Mouse (Mus musculus) liver, embryonic 11.5 days (tissue): ENCODE data around the gene Mysm1. TPM values are rescaled to one million over a fixed set of nuclear protein-coding genes. Genes with fewer than 3 reads are reported as not detected.

Experiments used
- ATAC-seq: fragments of 200-750 bp; cut with Nextera tagmentation; replicated peaks from 2 replicates; pipeline ENCODE4 v1.8.0; 2017; ENCODE audit warnings: moderate number of reproducible peaks, mild to moderate bottlenecking, moderate TSS enrichment, moderate library complexity; ENCODE audit not compliant: low FRiP score
- DNase-seq: peaks from one replicate; pipeline ENCODE4 v3.0.0-alpha.2; 2017; ENCODE audit warnings: low spot score
- H3K27ac ChIP-seq: fragments of 300-500 bp; sonication (generic); 2 replicates; pipeline ENCODE4 v1.5.1; 2014; ENCODE audit warnings: mild to moderate bottlenecking, low read depth, low read length, control low read depth
- H3K27me3 ChIP-seq: fragments of 300-500 bp; sonication (generic); replicated peaks from 2 replicates; pipeline ENCODE4 v1.6.1; 2014; ENCODE audit warnings: low read length, mixed read lengths; ENCODE audit not compliant: control insufficient read depth, insufficient read depth
- H3K36me3 ChIP-seq: fragments of 300-500 bp; sonication (generic); 2 replicates; pipeline ENCODE4 v1.6.1; 2014; ENCODE audit warnings: mild to moderate bottlenecking, low read length, moderate library complexity, mixed read lengths; ENCODE audit not compliant: control insufficient read depth, insufficient read depth
- H3K4me1 ChIP-seq: fragments of 300-500 bp; sonication (generic); replicated peaks from 2 replicates; pipeline ENCODE4 v1.6.1; 2014; ENCODE audit warnings: low read length, mixed read lengths; ENCODE audit not compliant: control insufficient read depth, insufficient read depth
- H3K4me2 ChIP-seq: fragments of 300-500 bp; sonication (generic); 2 replicates; pipeline ENCODE4 v1.6.1; 2014; ENCODE audit warnings: mild to moderate bottlenecking, control low read depth, moderate library complexity
- H3K4me3 ChIP-seq: fragments of 300-500 bp; sonication (generic); 2 replicates; pipeline ENCODE4 v1.5.1; 2014; ENCODE audit warnings: low read depth, low read length, control low read depth
- H3K9ac ChIP-seq: fragments of 300-500 bp; sonication (generic); 2 replicates; pipeline ENCODE4 v1.6.1; 2014; ENCODE audit warnings: low read depth, low read length, control low read depth
- H3K9me3 ChIP-seq: fragments of 300-500 bp; sonication (generic); 2 replicates; pipeline ENCODE4 v1.6.1; 2016; ENCODE audit warnings: low read length, inconsistent platforms, mixed read lengths; ENCODE audit not compliant: control insufficient read depth
- WGBS: fragments of 180-500 bp; shearing (Covaris S2); extraction: QIAGEN DNeasy Blood & Tissue Kit; methylation state at CpG from one replicate; pipeline ENCODE4 v1.1.7; 2014; 5-methylcytosine and 5-hydroxymethylcytosine counted together
- polyA plus RNA-seq: library from polyadenylated mRNA; unstranded; fragments of >200 nt; fragmentation: Nextera tagmentation; extraction: Ambion mirVana; gene quantifications from 2 replicates; pipeline ENCODE4 v1.2.1, GENCODE M21; 2014

Gene Mysm1
- 19.2 and 19.4 TPM in 2 replicates for polyA plus RNA-seq

DNA sequence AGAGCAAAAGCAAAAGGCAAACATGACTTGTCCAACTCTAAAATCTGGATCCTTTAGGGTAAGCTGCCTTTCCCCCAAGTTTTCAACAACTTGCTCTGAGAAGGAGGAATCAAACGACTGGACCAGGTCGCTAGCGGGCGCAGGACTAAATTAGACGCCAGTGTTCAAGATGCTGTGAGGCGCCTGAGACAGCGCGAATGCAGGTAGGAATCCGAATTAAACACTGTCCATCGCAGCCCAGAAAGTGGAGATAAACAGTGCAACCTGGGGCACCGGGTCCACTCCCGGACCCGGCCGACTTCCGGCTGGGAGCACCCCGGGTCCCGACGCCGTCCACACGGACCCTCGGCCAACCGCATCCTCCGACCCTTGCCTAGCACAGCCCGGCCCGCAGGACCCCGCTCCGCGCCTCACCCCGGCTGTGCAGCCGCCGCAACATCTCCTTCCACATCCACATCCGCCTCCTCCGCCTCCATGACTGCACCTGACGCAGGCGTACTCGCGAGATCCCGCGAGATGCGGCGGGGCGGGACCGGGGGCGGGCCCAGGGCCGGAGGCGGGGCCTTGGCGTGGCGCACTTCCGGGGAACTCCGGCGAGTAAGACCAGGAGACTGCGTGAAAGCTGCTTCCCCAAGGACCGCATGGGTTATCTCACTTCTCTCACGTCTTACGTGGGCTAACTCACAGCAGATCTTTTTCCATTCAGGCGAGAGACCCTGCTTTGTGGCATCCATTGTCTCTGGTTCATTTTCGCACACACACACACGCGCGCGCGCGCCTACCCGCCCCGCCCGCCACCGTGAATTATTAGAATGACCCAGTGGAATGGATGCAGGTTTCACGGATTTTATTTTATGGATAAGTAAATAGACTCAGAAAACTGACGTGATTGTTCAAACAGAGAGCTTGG is at the start of gene Mysm1:
TSS of gene Mysm1 (minus strand) at position 511 of the 910 bp plus-strand sequence.
- peaks cover 6% of the 10 kb centered on the region; the same call in 1 of the 2 replicates for H3K4me1 ChIP-seq
- no peaks in the 10 kb centered on the region for H3K9me3 ChIP-seq
- no peaks in the 10 kb centered on the region; the same call in none of the 2 replicates for H3K36me3 ChIP-seq
- peak within 1 kb of the TSS; percentile 90 for H3K9ac ChIP-seq
- peak within 1 kb of the TSS; percentile 60 for H3K27ac ChIP-seq
- peak within 1 kb of the TSS; percentile 80 for H3K4me2 ChIP-seq
- peak; percentile 97 for DNase-seq
- under 1% methylated on average over 69 of the region's 69 CpGs for WGBS
- no peaks in the 10 kb centered on the region for H3K27me3 ChIP-seq
- peak within 1 kb of the TSS; percentile 81 for H3K4me3 ChIP-seq
- ATAC-seq = peak; percentile 100

DNA sequence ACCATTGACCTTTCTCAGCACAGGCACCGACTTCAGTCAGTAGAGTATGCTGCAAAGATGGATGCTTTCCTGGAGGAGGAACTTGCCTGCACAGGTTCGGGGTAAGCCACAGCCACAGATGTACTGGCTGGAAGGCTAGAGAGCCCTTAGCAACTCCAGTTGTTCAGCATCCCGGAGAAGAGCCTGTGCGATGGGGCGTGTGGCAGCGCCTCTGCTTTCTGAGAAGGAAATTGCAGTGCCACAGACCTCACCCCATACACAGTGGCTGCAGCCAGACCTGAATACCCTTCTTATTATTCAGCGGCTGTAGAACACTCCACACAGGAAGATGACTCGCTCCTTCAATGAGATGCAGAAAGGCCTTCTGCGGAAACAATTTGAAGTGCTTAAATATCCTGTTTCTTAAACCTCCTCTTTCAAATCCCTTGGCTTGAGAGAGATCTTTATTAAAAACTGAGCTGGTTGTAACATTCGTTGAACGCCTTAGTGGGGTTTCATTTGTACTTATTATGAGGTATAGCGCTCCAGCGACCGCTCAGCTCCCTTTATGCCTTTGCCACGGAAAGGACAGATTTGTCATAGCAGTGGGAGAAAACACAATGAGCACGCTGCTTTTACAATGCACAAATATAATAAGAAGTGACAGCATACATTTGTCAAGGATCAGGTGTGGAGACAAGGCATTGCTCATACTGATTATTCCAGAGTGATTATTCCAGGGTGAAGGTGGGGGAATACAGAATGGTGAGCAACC is 47.1 kb upstream of the Mysm1 start:
- WGBS = 77% methylated on average over 16 of the region's 16 CpGs

DNA sequence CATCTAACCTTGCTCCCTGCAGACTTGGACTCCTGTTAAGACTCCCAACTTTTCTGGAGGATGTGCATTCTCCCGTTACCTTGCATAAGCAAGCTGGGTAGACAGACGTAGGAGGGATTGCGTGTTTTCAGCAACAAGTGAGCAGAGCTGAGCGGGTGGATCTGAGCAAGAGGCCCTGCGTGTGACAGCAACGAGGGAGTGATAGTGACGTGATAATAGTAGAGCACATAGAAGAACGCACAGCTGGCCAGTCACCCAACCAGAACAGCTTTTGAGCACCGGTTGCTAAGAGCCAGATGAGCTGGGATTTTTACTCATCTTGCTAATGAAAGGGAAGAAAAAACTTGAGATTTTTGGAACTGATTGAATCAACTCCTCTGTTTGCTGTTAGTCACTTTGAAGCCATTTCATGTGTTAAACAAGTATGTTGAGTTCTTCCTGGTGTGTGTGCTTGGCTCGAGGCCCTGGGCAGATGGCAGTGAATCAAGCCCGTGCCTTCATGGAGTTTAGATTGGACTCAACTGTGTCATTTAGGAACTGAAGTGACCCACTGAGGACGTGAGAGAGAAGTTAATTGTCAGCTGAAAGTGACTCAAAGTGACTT is 44.6 kb upstream of the Mysm1 start:
- 80% methylated on average over 12 of the region's 12 CpGs for WGBS
- DNase-seq = no peak

More for the DNA sequence above, 47.1 kb upstream of the Mysm1 start:
- no peaks in the 10 kb centered on the region for H3K27me3 ChIP-seq
- H3K4me3 ChIP-seq = no peak overlapping the region
- H3K9ac ChIP-seq = no peak overlapping the region
- no peak overlapping the region for H3K27ac ChIP-seq
- no peak overlapping the region for H3K4me2 ChIP-seq
- H3K4me1 ChIP-seq = no peaks in the 10 kb centered on the region
- DNase-seq = no peak
- ATAC-seq = no peak
- no peaks in the 10 kb centered on the region for H3K9me3 ChIP-seq
- H3K36me3 ChIP-seq = no peaks in the 10 kb centered on the region

DNA sequence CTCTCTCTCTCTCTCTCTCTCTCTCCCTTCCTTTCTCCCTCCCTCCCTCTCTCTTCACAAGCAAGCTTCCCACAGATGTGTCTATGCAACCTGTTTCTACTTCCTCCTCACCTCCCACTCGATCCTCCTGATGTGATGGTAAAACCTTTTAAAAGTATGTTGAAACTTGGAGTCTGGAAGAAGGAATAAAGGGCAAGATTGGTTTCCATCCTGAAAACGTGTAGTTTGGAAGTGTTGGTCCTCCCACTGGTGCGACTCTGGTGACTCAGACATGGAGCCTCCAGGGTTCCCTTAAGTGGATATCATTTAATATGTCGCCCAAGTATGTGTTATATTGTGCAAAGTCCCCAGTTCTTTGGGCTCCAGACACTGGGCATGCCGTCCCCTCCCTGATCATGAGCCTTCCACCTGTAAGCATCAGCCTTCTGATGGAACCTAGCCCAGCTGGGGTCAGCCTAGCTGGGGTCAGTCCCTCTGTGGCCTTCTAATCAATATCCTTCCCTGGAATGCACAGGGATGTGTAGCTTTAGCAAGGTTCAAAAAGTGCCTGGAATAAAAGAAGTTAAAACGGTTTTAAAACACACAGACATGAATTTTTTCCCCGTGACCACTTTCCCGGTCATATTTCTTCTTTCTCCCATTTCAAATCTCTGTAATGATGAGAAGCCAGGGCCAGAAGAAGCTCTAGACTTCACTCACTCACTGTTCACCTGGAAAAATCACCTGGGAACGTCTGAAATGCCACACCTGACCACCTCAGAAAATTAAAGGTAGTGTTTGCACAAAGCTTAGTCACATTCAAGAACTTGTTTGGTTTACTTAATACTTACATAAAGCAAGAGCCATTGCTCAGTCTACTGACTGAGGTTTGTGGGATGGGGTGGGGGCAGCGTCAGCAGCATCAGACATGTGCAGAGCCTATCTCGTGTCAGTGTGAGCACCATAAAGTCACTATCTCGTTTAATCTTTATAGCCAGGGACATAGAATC is 43.0 kb upstream of the Mysm1 start:
- Histone ChIP-seq H3K4me1 (no peaks in the 10 kb centered on the region), H3K4me3 (no peak overlapping the region), H3K36me3 (no peaks in the 10 kb centered on the region), H3K27me3 (no peaks in the 10 kb centered on the region), H3K9me3 (no peaks in the 10 kb centered on the region), H3K9ac (no peak overlapping the region), H3K4me2 (no peak overlapping the region), H3K27ac (no peak overlapping the region)
- WGBS = 71% methylated on average over 12 of the region's 12 CpGs
- DNase-seq (no peak), ATAC-seq (no peak)

More for the DNA sequence above, 44.6 kb upstream of the Mysm1 start:
- Histone ChIP-seq H3K27ac (no peak overlapping the region), H3K27me3 (no peaks in the 10 kb centered on the region), H3K36me3 (no peaks in the 10 kb centered on the region), H3K9ac (no peak overlapping the region), H3K4me2 (no peak overlapping the region), H3K4me1 (no peaks in the 10 kb centered on the region), H3K9me3 (no peaks in the 10 kb centered on the region), H3K4me3 (no peak overlapping the region)
- ATAC-seq = no peak

DNA sequence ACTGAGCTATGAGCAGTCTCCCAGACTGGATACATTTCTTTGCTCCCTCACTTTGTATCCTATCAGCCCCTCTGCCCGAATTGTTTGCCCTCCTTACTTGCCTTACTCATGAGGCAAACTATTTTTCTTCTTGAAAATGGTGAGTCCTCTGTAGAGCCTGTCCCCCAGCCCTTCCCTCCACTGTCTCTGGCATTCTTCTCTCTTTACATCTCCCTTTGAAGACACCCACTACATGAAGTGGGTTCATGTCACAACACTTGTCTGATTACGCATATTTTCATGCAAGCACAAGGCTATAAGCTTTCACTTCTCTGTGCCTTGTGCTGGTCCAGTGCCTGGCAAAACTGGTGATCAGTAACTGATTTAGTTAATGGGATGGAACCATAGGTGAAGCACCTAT is 41.3 kb upstream of the Mysm1 start:
- ATAC-seq = no peak
- H3K4me3 ChIP-seq = no peak overlapping the region
- H3K27ac ChIP-seq = no peak overlapping the region
- H3K9me3 ChIP-seq = no peaks in the 10 kb centered on the region
- no peak overlapping the region for H3K4me2 ChIP-seq
- 68% methylated on average over 2 of the region's 2 CpGs for WGBS
- H3K36me3 ChIP-seq = no peaks in the 10 kb centered on the region
- H3K4me1 ChIP-seq = no peaks in the 10 kb centered on the region
- DNase-seq = no peak
- H3K9ac ChIP-seq = no peak overlapping the region
- no peaks in the 10 kb centered on the region for H3K27me3 ChIP-seq

DNA sequence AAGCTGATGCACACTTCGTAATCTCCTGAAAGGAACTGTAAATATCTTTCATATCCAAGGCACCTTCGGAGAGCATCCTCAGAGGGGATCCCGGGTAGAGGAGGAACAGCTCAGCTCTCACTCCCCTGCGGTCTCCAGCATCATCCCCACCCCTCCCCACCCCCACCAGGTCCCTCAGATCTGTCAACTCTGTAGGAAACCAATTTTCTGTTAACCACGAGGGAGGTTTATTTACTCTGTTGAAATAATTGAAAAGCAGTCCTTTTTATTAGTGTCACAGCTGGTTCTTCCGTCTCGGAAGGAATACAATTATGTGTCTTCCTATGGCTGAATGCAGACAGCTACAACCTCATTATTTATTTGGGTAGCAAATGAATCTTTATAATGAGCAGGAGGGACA is 39.3 kb upstream of the Mysm1 start:
- H3K27me3 ChIP-seq = no peaks in the 10 kb centered on the region
- no peak overlapping the region for H3K9ac ChIP-seq
- no peak overlapping the region for H3K27ac ChIP-seq
- H3K36me3 ChIP-seq = no peaks in the 10 kb centered on the region
- H3K4me2 ChIP-seq = no peak overlapping the region
- ATAC-seq = no peak
- no peak overlapping the region for H3K4me3 ChIP-seq
- 48% methylated on average over 7 of the region's 7 CpGs for WGBS
- no peak for DNase-seq
- no peaks in the 10 kb centered on the region for H3K9me3 ChIP-seq
- no peaks in the 10 kb centered on the region for H3K4me1 ChIP-seq

DNA sequence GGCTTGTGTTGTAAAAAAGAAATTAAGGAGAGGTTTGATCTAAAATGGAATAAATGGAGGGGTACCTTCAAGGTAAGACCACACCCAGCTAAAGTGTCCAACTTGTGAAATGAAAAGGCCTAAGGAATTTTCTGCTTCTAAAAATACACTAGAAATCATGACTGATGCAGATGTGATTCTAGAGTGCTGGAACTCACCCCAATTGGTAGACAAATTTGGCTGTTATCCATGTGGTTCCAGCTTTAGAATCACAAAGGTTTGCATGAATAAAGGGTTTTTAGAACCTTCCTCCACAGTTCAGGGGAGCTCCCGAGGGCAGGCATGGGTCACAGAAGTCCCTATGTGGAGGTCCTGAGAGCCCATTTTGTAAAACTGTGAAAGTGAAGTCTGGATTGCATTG is 33.8 kb upstream of the Mysm1 start:
- no peak overlapping the region for H3K4me2 ChIP-seq
- ATAC-seq (no peak), DNase-seq (no peak)
- no peak overlapping the region for H3K9ac ChIP-seq
- H3K27ac ChIP-seq = no peak overlapping the region
- WGBS = 80% methylated on average over 1 of the region's 1 CpGs
- no peaks in the 10 kb centered on the region for H3K27me3 ChIP-seq
- no peaks in the 10 kb centered on the region for H3K4me1 ChIP-seq
- no peaks in the 10 kb centered on the region for H3K36me3 ChIP-seq
- no peak overlapping the region for H3K4me3 ChIP-seq
- no peaks in the 10 kb centered on the region for H3K9me3 ChIP-seq

DNA sequence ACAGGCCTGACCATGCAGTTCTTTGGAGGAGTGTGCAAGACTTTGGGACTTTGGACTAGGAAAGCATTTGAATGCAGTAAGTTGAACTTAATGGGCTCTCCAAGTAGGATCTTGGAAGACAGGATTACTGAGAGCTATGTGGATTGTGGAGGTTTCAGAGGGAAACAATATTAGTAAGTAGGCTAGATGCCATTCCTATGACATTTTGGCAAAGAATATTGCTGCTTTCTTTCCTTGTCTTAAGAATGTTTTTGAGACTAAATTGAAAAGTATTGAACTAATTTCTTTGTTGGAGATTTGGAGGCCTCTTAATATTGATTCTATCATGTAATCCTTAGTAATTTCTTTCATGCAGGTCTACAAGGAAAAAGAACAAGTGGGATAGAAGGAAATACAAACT is 33.4 kb upstream of the Mysm1 start:
- Histone ChIP-seq H3K27me3 (no peaks in the 10 kb centered on the region), H3K4me1 (no peaks in the 10 kb centered on the region), H3K9me3 (no peaks in the 10 kb centered on the region), H3K9ac (no peak overlapping the region), H3K4me3 (no peak overlapping the region), H3K4me2 (no peak overlapping the region), H3K27ac (no peak overlapping the region), H3K36me3 (no peaks in the 10 kb centered on the region)
- DNase-seq (no peak), ATAC-seq (no peak)
